Mouse (Mus musculus) ES-CJ7 (cell line): Measurements from ENCODE around the gene Hist1h3g.

Source experiments
- DNase-seq: peaks from one replicate; pipeline ENCODE4 v3.0.0; 2011; ENCODE audit warnings: low read depth, low spot score

Hist1h3g gene

GRCm38 (mm10) chr13:23576906-23577639, 41.9 kb downstream of the Hist1h3g start:
- DNase-seq = no peak

GRCm38 (mm10) chr13:23577835-23578234, 42.6 kb downstream of the Hist1h3g start:
- no peak for DNase-seq

GRCm38 (mm10) chr13:23581408-23582218, 46.4 kb downstream of the Hist1h3g start, which contains the start of gene Hist1h4d:
Gene Hist1h4d, plus strand, starts transcription at chr13:23581598.
- DNase-seq = peak; percentile 97

- peak; percentile 90 for DNase-seq
These were observed 47.2 kb downstream of the Hist1h3g start for GRCm38 (mm10) chr13:23582219-23583056.

GRCm38 (mm10) chr13:23583387-23584068, 48.3 kb downstream of the Hist1h3g start:
- DNase-seq = no peak

- peak; percentile 54 for DNase-seq
These were observed 49.1 kb downstream of the Hist1h3g start for GRCm38 (mm10) chr13:23584331-23584730.

GRCm38 (mm10) chr13:23585029-23585441, 49.8 kb downstream of the Hist1h3g start:
- peak; percentile 88 for DNase-seq
